Mouse (Mus musculus): Measurements from ENCODE around the gene Sema4d.

- TF ChIP-seq CTCF (IDR thresholded peaks at IDR 0.05 in 2 of 3, conservative IDR thresholded peaks at IDR 0.05 in 1 of 3; ENCODE audit: control insufficient read depth in 1 of 3, insufficient read depth in 1 of 3, low read depth in 2 of 3, low read length in 3 of 3, poor library complexity in 1 of 3, severe bottlenecking in 1 of 3), result no peak
- TF ChIP-seq CHD2 (IDR thresholded peaks at IDR 0.05; ENCODE audit: low read length), result no peak
- TF ChIP-seq POLR2A (IDR thresholded peaks at IDR 0.05; ENCODE audit: control insufficient read depth in 1 of 2, insufficient read depth in 1 of 2, low read depth in 1 of 2, low read length in 2 of 2, poor library complexity in 1 of 2), result no peak
- no peak for TF ChIP-seq POLR2AphosphoS2 (IDR thresholded peaks at IDR 0.05; ENCODE audit: low read length)
- TF ChIP-seq MYB (IDR thresholded peaks at IDR 0.05; ENCODE audit: low read depth, low read length), result no peak
- TF ChIP-seq TAL1 (IDR thresholded peaks at IDR 0.05; ENCODE audit: low read length), result no peak
- no peak for TF ChIP-seq NRF1 (IDR thresholded peaks at IDR 0.05; ENCODE audit: insufficient read depth, low read depth, low read length, poor library complexity, severe bottlenecking)
- TF ChIP-seq USF1 (IDR thresholded peaks at IDR 0.05; ENCODE audit: low read depth, low read length), result no peak
- TF ChIP-seq ZNF384 (IDR thresholded peaks at IDR 0.05; ENCODE audit: low read depth, low read length), result no peak
- TF ChIP-seq TCF12 (IDR thresholded peaks at IDR 0.05; ENCODE audit: low read depth, low read length), result no peak
Measured at GRCm38 (mm10) chr13:51791604-51792003, 1.9 kb downstream of the Sema4d start.
